Mouse (Mus musculus) cerebellum, adult 18-20 months (tissue): ENCODE data around the gene Slc8a1.

Experiments used
- DNase-seq, 2 experiments: peaks; one replicate each; pipeline ENCODE4 v3.0.0; 2021

Slc8a1 gene

GRCm38 (mm10) chr17:81416361-81417114, 321.6 kb downstream of the Slc8a1 start:
- DNase-seq, result peak in 1 of 2 experiments; percentile 17

- DNase-seq, result no peak
These were observed 325.4 kb downstream of the Slc8a1 start for GRCm38 (mm10) chr17:81412736-81413135.

- DNase-seq, result no peak
These were observed 334.0 kb downstream of the Slc8a1 start for GRCm38 (mm10) chr17:81404225-81404624.

GRCm38 (mm10) chr17:81403121-81403520, 335.1 kb downstream of the Slc8a1 start:
- DNase-seq, result no peak

GRCm38 (mm10) chr17:81402636-81403035, 335.5 kb downstream of the Slc8a1 start:
- DNase-seq, result peak; percentile 59 to 68

GRCm38 (mm10) chr17:81400377-81400776, 337.8 kb downstream of the Slc8a1 start:
- DNase-seq, result no peak

GRCm38 (mm10) chr17:81397434-81397833, 340.7 kb downstream of the Slc8a1 start:
- no peak for DNase-seq

GRCm38 (mm10) chr17:81394124-81394523, 344.1 kb downstream of the Slc8a1 start:
- DNase-seq, result no peak

- no peak for DNase-seq
These were observed 345.1 kb downstream of the Slc8a1 start for GRCm38 (mm10) chr17:81393040-81393439.

GRCm38 (mm10) chr17:81391478-81391877, 346.7 kb downstream of the Slc8a1 start:
- no peak for DNase-seq

GRCm38 (mm10) chr17:81390790-81391189, 347.4 kb downstream of the Slc8a1 start:
- peak; percentile 64 to 70 for DNase-seq

GRCm38 (mm10) chr17:81386118-81386517, 352.1 kb downstream of the Slc8a1 start:
- DNase-seq, result peak in 1 of 2 experiments; percentile 16

- DNase-seq, result no peak
These were observed 352.7 kb downstream of the Slc8a1 start for GRCm38 (mm10) chr17:81385476-81385875.

GRCm38 (mm10) chr17:81383461-81383860, 354.7 kb downstream of the Slc8a1 start:
- DNase-seq, result no peak

- DNase-seq, result no peak
These were observed 359.7 kb downstream of the Slc8a1 start for GRCm38 (mm10) chr17:81378436-81378835.

- no peak for DNase-seq
These were observed 360.3 kb downstream of the Slc8a1 start for GRCm38 (mm10) chr17:81377757-81378299.

- no peak for DNase-seq
These were observed 361.0 kb downstream of the Slc8a1 start for GRCm38 (mm10) chr17:81377195-81377594.

- DNase-seq, result no peak
These were observed 362.3 kb downstream of the Slc8a1 start for GRCm38 (mm10) chr17:81375901-81376300.

- no peak for DNase-seq
These were observed 369.1 kb downstream of the Slc8a1 start for GRCm38 (mm10) chr17:81369036-81369435.

- no peak for DNase-seq
These were observed 369.7 kb downstream of the Slc8a1 start for GRCm38 (mm10) chr17:81368503-81368902.

GRCm38 (mm10) chr17:81363368-81363767, 374.8 kb downstream of the Slc8a1 start:
- DNase-seq, result no peak

GRCm38 (mm10) chr17:81360571-81360970, 377.6 kb downstream of the Slc8a1 start:
- DNase-seq, result no peak

GRCm38 (mm10) chr17:81360032-81360431, 378.1 kb downstream of the Slc8a1 start:
- DNase-seq, result no peak

GRCm38 (mm10) chr17:81336024-81336754, 402.0 kb downstream of the Slc8a1 start:
- DNase-seq, result no peak
